Comparison of ENCODE assay signal across 9 mouse cellular contexts in genomic region chr5:92809416-92809750, GRCm38 (mm10).
DNase-seq lines count a peak whose midpoint lies in the region; ATAC-seq and TF ChIP-seq lines count a peak whose summit lies in the region.
"Had no signal": no experiment of that assay in that cellular context is flagged by ENCODE, and none has a peak within 500 bp of the region (broad histone marks: within the 10 kb centered on the region; RNA-seq: fewer than 3 reads in every experiment).

No protein-coding gene starts in this region.

- no peaks in the 10 kb centered on the region for H3K36me3 ChIP-seq in kidney, adult 2 months (ENCODE audit: control insufficient read depth, insufficient read depth, low read length)
- no peaks in the 10 kb centered on the region for H3K36me3 ChIP-seq in embryonic facial prominence, embryonic 14.5 days (ENCODE audit: control insufficient read depth, insufficient read depth, low read length)
- no peaks in the 10 kb centered on the region for H3K36me3 ChIP-seq in intestine, embryonic 15.5 days
- H3K36me3 ChIP-seq in midbrain, embryonic 15.5 days (replicated peaks) = no peaks in the 10 kb centered on the region

- H3K27ac ChIP-seq in kidney, adult 2 months (ENCODE audit: insufficient read depth, low read depth, low read length) = peak overlapping the region; percentile 74
- H3K27ac ChIP-seq in embryonic facial prominence, embryonic 14.5 days (replicated peaks; ENCODE audit: low read depth, low read length) = 0 out of 2 replicates have a peak overlapping the region, but pooled peaks have one; percentile 29
- peak overlapping the region; percentile 65 for H3K27ac ChIP-seq in intestine, embryonic 15.5 days
- H3K27ac ChIP-seq in midbrain, embryonic 15.5 days = no peak overlapping the region

- no peak for TF ChIP-seq CTCF in kidney, adult 2 months (conservative IDR thresholded peaks at IDR 0.05; ENCODE audit: insufficient read depth, insufficient read length, low read depth, low read length)

- H3K9me3 ChIP-seq in embryonic facial prominence, embryonic 14.5 days (ENCODE audit: control insufficient read depth, low read length) = no peaks in the 10 kb centered on the region
- H3K9me3 ChIP-seq in intestine, embryonic 15.5 days = no peaks in the 10 kb centered on the region
- no peaks in the 10 kb centered on the region for H3K9me3 ChIP-seq in midbrain, embryonic 15.5 days

- no peak for TF ChIP-seq POLR2A in kidney, adult 2 months (IDR thresholded peaks at IDR 0.05; ENCODE audit: low read depth, low read length)

- no peak for DNase-seq in kidney, adult 2 months
- DNase-seq in kidney, postnatal 4 days = no peak
- DNase-seq in embryonic facial prominence, embryonic 14.5 days (ENCODE audit: low spot score) = no peak
- DNase-seq in adrenal gland, adult 8-10 months = no peak
- DNase-seq in urinary bladder, postnatal 36 days (ENCODE audit: low spot score in 2 of 2) = no peak
- no peak for DNase-seq in gastrocnemius, adult 18-20 months (ENCODE audit: low spot score)

- H3K4me1 ChIP-seq in kidney, adult 2 months (ENCODE audit: control insufficient read depth, insufficient read depth, low read length) = peaks cover 13% of the 10 kb centered on the region
- peaks cover 20% of the 10 kb centered on the region for H3K4me1 ChIP-seq in embryonic facial prominence, embryonic 14.5 days (ENCODE audit: control insufficient read depth, insufficient read depth, low read length)
- H3K4me1 ChIP-seq in intestine, embryonic 15.5 days (replicated peaks) = peaks cover 35% of the 10 kb centered on the region
- H3K4me1 ChIP-seq in midbrain, embryonic 15.5 days = peaks cover 18% of the 10 kb centered on the region

- peak overlapping the region; percentile 52 for H3K4me2 ChIP-seq in embryonic facial prominence, embryonic 14.5 days (ENCODE audit: low read depth, low read length)
- H3K4me2 ChIP-seq in intestine, embryonic 15.5 days (replicated peaks) = peak overlapping the region; percentile 54
- peak overlapping the region; percentile 47 for H3K4me2 ChIP-seq in midbrain, embryonic 15.5 days

- H3K9ac ChIP-seq in embryonic facial prominence, embryonic 14.5 days (ENCODE audit: low read depth, low read length) = no peak overlapping the region
- no peak overlapping the region for H3K9ac ChIP-seq in intestine, embryonic 15.5 days
- H3K9ac ChIP-seq in midbrain, embryonic 15.5 days = 0 out of 2 replicates have a peak overlapping the region, but pooled peaks have one; percentile 5

- H3K27me3 ChIP-seq in kidney, adult 2 months (replicated peaks; ENCODE audit: control insufficient read depth, insufficient read depth, low read length) = no peaks in the 10 kb centered on the region
- H3K27me3 ChIP-seq in embryonic facial prominence, embryonic 14.5 days (replicated peaks; ENCODE audit: control insufficient read depth, insufficient read depth, low read length) = peaks cover 8% of the 10 kb centered on the region; the same call in 1 of the 2 replicates
- H3K27me3 ChIP-seq in intestine, embryonic 15.5 days (replicated peaks) = no peaks in the 10 kb centered on the region
- 0 out of 2 replicates have a peak, but pooled peaks cover 8% of the 10 kb centered on the region for H3K27me3 ChIP-seq in midbrain, embryonic 15.5 days (replicated peaks)
- H3K27me3 ChIP-seq: CH12.LX had no signal

- 38% methylated on average over 13 of the region's 13 CpGs for WGBS in kidney, adult 2 months
- 16% methylated on average over 13 of the region's 13 CpGs for WGBS in embryonic facial prominence, embryonic 14.5 days
- WGBS in intestine, embryonic 15.5 days = 24% methylated on average over 13 of the region's 13 CpGs
- 18% methylated on average over 13 of the region's 13 CpGs for WGBS in midbrain, embryonic 15.5 days

- no peak for ATAC-seq in embryonic facial prominence, embryonic 14.5 days (ENCODE audit: low read depth)
- ATAC-seq in intestine, embryonic 15.5 days = no peak
- no peak for ATAC-seq in midbrain, embryonic 15.5 days (replicated peaks)

- H3K4me3 ChIP-seq in kidney, adult 2 months (ENCODE audit: insufficient read depth, low read depth, low read length) = peak overlapping the region; percentile 54
- H3K4me3 ChIP-seq in embryonic facial prominence, embryonic 14.5 days (ENCODE audit: low read depth, low read length) = peak overlapping the region; percentile 23; the same call in 1 of the 2 replicates
- H3K4me3 ChIP-seq in intestine, embryonic 15.5 days (replicated peaks) = peak overlapping the region; percentile 28
- H3K4me3 ChIP-seq in midbrain, embryonic 15.5 days = peak overlapping the region; percentile 30
